Mouse (Mus musculus) frontal cortex, postnatal 10 days (tissue): ENCODE data around the gene Afmid.
"Not testable (repeated sequence)": the region's sequence is repeated elsewhere in the genome, so short reads cannot be mapped to it uniquely, and the experiment has no call there.

ENCODE experiments used
- DNase-seq, 2 experiments: peaks; one replicate each; pipeline ENCODE4 v3.0.0; 2022; ENCODE audit warnings: low spot score in 2 of 2, mixed read lengths in 1 of 2

Gene Afmid

DNA sequence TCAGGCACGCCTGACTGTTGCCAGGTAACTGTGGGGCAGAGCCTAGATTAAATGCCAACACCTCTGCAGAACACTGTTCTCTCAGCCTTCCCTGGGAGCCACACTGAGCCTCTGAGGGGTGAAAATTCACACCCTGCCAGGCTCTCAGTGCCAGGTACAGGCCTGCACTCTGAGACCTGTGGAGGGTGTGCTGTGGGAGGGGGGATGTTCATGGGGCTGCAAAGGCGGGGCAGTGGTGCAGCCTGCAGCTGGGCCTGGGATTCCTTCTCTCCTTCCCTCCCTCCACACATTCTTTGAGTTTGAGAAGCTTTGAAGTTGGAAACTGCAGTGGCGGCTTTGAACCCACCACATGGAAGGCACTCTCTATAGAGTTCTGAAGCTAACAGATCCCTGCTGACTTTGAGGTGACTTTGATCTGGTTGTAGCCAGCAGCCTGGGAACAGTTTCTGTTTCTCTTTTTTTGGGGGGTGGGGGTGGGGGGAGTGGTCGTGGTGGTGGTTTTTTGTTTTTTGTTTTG lies 31.6 kb upstream of the Afmid start:
- DNase-seq: no peak

DNA sequence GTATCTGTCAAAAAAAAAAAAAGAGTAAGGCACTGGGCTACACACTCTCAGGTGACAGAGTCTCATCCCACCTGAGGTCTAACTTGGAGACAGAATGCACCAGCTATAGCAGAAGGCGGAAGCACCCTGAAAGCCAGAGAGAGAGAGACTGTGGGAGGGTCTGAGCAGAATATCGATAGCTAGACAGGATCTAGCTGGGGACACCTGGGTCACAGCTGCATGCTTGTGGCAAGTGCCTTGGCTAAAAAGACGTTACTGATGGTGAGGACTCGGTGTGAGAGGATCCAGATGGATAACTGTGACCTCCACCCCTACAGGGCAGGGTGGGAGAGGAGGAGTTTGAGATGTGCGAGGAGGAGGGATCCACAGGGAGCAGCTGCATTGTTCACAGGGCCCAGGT lies 28.8 kb upstream of the Afmid start:
- DNase-seq: no peak

DNA sequence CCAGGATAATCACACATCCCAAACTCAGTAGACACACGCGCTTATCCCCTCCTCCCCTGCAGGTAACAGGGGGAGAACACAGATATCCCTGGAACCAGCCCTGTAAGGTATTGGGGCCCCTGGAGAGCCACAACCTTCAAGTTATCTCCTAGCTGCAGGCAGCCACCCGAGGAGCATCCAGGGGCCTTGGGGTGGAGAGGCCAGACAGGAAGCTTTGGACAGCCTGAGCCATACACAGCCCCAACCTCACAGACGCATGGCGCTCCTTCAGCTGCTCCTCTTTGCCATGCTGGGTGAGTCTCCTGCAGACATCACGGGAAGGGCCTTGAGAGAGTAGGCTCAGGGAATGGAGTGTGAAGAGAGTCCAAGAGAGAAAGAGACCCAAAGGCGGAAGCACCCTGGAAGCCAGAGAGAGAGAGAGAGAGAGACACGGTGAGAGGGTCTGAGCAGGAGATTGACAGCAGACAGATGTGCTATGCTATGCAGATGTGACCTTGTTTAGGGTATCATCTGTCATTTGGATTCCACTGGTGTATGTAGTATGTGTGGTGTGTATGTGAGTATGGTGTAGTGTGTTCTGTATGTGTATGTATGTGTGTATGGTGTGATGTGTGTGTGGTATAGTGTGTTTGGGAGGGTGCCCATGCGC lies 28.1 kb upstream of the Afmid start, which contains the start of gene 6030468B19Rik:
Gene 6030468B19Rik, plus strand, starts transcription at position 150 of the 649 bp plus-strand sequence.
- DNase-seq: no peak

DNA sequence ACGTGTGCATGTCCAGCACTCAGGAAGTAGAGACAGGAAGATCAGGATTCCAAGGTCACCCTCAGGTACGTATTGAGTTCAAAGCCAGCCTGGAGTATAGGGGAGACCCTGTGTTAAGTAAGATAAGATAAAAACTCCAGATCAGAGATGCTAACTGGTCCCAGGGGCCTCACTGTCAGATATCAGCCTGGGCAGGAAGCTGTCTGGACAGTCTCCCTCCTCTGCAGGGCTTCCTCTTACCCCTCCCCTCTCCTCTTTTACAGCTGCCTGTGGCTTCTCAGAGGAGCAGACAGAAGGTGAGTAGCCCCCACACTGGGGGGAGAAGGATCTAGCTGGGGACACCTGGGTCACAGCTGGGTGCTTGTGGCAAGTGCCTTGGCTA lies 27.6 kb upstream of the Afmid start:
- DNase-seq: no peak

DNA sequence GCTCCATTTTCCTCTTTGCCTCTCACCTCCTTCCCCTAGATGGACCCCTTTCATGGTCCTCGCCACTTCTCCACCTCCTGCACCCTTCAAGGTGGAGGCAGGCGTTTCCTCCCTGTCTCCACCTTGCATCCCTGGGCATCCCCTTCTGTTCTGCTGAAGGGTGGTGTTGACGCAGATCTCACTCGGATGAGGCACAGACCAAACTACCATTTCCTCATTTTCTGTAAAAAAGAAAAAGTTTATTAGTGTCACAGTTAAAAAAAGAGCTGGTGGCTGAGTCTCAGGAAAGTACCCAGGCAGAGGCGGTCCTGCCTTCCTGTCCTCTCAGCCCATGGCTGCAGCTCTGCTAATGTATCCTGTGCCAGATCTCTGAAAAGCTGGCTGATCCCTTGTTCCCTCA lies 26.6 kb upstream of the Afmid start:
- DNase-seq: no peak

DNA sequence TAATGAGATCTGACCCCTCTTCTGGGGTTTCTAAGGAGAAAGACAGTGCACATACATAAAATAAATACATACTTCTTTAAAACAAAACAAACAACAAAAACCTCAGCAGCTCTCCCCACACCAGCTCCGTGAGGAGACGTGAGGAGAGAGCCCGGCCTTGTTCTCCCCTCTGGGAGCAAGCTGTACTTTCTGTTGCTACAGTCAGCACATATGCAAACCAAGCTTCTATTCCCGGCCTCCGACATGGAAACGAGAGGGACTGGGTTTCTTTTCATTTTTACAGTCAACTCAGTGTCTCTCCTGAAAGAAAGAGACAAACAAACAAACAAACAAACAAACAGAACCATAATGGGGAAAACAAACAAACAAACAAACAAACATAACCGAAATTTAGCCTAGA lies 25.7 kb upstream of the Afmid start:
- DNase-seq: no peak

DNA sequence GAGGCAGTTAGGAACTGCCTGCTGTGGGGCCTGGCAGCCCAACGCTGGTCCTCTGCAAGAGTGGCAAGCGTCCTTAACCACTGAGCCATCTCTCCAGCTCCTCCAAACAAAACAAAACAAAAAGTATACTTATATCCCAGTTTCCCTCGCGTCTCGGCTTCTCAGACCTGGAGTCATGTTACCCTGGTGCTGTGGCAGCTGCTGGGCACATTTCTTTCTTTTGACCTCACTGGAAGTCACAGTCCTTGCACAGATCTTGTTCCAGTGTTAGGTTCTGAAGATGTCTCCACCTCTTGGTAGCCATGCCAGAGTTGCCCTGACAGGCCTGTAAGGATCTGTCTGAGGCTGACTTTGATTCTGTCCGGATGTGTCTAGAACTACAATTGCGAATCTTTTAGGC lies 24.1 kb upstream of the Afmid start:
- no peak for DNase-seq

DNA sequence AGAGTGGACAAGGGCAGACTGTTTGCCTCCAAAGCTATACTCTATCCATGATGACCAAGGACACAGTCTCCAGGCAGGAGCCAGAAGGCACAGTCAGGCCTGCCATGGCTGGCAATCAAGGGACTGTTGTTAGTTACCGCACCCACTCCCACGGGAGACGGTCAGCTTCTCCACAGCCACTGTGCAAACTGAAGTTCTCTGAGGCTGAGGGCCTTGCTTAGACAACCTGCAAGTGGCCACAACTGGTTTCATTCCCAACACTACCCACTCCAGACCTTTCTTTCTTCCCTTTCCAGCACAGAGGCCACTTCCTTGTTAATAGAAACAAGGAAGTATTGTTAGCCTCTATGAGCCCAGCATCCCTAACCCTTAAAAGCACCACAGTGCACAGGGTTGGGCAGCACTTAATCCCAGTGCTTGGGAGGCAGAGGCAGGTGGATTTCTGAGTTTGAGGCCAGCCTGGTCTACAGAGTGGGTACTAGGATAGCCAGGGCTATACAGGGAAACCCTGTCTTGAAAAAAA lies 22.5 kb upstream of the Afmid start:
- DNase-seq: no peak

DNA sequence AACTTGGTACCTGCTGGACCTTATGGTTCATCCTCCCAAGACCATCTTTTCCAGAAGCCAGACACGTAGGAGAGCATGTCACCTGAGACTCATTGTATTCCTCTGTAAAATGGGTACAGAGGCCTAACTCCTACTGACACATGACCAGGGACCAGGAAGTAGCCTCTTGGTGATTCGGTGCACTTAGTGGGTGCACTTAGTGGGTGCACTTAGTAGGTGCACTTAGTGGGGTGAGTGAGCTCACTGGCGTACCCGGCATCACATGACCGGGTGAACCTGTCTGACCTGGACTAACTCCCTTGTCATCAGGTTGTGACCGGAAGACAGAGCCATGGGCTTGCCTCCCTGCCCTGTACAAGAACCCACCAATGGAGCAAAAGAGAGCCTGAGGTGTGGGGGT lies 18.9 kb upstream of the Afmid start:
- DNase-seq: no peak

DNA sequence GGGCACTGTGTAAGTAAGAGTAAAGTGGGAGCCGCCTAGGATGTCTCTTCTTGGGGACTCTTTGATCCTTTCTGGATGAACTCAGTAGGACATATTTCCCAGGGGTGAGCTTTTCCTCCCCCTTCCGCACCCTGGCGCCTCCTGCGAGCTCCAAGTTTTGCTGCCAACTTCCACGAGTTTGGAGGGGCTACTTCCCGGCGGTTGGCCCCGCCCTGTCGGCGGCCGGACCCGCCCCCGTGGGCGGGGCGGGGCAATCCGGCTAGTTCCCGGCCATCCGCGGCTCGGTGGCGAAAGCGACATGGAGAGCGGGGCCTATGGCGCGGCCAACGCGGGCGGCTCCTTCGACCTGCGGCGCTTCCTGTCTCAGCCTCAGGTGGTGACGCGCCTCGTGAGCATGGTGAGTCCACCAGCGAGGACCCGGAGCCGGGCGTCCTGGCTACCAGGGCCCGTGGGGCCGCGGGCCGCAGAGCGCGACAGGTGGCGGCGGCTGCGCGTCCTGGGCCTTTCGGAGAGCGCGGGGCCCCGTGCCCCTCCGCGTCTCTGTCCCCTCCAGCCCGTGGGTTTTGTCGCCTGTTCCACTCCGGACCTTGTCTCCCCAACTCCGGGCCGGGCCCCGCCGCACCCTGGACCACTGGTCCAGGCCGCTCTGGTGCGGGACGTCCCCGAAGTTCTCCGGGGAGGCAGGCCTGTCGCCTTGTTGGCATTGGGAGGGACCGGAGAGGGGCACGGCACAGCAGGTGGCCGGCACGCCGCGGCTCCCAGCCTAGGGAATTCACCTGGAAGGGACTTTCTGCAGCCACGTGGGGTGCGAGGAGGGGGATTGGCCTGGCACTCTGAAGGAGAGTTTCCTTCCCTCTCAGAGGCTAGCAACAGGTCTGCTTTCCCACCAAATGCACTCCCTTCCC lies 16.1 kb upstream of the Afmid start, which contains the start of the genes Gm20708 and Syngr2:
Gene Gm20708, plus strand, starts transcription at position 262 of the 905 bp plus-strand sequence.
Gene Syngr2, plus strand, starts transcription at position 262 of the 905 bp plus-strand sequence.
- peak in 1 of 2 experiments; percentile 47 for DNase-seq

DNA sequence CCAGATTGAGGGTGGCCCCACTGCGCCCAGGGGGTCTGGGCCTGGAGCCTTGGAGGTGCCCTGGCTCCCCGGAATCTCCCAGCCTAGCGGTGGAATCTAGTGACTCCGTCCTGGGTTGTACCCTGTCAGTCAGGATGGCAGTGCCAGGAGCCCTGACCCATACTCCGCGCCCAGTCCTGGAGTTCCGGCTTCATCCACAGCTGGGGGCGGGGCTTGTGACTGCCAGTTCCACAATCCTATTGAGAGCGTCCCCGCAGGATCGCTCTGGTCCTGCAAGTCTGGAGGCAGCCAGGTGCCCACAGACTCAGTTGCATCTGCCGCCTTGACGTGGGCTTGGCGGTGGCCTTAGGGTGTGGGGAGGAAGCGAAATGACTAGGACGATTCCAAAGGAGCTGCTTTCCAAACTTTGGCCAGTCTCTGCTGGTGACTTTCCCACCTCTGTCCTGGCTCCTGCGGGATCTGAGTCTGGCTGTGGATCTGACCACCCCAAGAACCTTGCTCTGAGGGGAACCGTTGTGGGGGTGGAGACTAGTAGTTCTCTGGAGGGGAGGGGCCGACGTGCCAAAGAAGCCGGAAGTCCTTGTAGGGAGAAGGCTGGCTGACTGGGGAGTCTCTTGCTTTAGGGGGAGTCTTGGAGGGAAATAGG lies 15.2 kb upstream of the Afmid start:
- DNase-seq: peak; percentile 58 to 65

DNA sequence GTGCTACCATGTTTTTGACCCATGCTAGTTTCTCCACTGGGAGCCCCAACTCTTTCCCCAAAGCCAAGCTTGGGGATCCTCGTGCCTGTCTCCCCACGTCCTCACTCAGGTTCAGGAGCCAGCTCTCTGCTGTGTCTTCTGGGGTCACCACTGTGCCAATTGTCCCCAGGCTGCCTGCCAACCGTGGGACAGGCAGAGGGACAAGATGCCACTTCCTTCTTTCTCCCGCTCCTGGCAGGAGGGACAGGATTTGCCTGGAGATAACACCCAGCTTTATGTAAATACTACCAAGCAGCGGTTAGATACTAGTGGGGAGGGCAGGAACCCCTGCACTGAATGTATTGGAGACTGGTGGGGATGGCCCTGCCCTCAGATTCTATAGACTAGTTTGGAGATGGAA lies 11.9 kb upstream of the Afmid start:
- DNase-seq: no peak

DNA sequence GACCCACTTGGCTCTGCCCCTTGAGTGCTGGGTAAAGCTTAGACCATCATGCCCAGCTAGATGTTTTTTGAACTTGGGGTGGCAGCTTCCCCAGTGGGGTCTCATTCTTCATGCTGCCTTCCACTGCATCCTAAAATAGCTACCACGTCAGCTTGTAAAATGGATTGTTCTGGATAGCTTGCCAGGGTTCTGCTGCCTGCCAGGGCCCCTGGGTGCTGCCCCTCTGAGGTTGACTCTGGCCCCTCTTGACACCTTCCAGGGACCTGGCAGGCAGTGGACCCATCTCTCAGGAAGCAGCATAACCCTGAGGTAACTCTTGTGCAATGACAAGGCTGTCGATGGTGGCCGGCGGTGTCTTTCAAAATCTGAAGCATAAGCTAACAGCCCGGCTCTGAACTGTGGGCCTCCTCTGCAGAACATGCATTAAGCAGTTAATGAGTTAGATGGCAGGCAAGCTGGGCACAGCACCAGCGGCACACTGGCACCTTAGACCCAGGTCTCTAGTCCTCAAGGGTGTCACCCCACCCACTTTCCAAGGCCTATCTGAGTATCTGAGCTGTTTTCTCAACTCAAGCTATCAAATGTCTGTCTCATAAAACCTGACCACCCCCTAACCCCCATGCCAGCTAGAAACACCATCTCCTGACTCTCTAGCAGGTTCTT lies 10.9 kb upstream of the Afmid start:
- no peak for DNase-seq

DNA sequence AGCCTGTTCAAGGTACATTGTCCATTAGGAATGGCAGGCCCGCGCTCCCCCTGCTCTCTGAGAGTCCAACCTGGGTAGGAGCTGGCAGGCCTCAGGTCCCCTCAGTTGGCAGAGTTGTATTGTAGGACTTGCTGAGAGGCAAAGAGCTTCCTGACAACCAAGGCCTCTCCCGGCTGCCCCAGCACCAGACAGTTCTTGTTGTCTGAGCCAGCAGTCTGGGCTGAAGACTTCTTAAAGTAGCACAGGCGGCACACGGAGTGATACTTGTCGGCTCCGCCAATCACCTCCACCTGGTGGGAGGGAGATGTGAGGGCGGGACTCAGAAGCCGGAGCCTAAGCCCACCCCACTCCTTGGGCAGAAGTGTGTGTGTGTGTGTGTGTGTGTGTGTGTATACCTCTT lies 9.9 kb upstream of the Afmid start:
- DNase-seq: not testable (repeated sequence)

DNA sequence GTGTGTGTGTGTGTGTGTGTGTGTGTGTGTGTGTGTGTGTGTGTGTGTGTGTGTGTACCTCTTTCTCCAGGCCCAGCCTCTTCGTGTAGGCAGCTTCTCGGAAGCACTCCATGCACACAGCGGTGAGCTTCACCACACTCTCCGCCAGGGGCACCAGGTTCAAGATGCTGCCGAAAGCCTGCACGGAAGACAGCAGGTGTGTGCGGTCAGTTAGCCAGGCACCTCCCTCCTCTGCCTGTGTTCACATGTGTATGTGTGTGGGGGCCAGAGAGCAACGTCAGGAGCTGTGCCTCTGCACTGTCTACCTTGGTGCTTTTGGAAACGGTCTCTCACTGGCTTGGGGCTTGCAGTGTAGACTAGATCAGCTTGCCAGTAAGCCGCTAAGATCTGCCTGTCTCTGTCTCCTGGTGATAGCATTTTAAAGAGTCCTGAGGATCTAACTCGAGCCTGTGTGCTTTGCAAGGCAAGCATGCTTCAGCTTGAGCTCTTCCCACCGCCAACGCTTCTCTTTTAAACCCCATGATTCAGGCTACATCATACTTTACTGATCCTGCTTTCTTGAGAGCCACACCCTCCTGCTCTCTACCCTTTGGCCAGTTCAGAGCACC lies 9.2 kb upstream of the Afmid start:
- no peak for DNase-seq

DNA sequence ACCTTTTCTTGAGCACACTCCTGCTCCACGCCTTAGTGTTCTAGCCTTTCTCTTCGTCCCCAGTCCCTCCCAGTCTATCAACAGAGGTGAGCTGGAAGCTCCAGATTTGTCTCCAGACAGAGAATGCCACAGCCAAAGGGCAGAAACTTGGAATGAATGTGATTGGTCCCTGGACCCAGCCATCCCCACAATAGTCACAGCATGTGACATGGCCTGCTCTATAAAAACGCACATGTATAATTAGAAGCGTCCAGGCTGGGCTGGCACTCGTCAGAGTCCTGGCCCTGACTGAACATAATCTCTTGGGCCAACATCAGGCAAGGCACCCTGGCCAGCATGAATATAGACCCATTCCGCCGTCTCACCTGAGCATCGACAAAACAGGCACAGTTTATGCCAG lies 6.6 kb upstream of the Afmid start:
- DNase-seq: no peak

DNA sequence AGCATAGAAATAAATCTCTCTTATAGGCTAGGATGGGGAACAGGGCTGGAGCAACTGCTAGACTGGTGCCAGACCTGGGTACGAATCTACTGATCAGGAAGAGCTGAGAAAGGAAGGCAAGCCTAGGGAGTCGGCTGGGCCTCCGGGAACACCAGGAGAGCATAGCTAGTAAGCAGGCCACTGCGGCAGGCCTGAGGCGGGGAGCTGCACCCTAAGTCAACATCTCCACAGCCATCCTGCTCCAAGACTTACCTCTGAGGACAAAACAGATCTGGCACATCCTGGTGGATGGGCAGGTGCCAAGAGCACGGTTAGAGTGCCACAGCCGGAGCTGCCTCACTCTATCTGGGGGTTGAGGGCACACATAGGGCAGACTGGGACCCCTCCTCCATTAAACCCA lies 5.6 kb upstream of the Afmid start:
- no peak for DNase-seq

DNA sequence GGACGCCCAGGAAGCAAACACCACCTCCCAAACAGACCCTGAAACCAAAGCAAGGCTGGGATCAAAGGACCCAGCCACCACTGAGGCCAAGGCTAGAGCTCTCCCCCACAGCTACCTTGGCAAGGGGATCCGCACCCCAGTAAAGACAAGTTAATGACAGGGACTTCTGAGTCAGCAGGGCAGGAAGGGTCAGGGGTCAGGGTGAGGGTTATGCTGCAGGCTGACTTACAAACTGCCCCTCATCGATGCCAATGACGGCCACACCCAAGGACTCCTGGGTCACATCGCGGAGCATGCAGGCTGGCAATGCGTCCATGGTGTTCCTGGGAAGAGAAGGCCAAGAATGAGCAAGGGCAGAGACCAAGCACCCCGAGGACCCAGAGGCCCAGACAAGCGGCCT lies 3.9 kb upstream of the Afmid start:
- no peak for DNase-seq

DNA sequence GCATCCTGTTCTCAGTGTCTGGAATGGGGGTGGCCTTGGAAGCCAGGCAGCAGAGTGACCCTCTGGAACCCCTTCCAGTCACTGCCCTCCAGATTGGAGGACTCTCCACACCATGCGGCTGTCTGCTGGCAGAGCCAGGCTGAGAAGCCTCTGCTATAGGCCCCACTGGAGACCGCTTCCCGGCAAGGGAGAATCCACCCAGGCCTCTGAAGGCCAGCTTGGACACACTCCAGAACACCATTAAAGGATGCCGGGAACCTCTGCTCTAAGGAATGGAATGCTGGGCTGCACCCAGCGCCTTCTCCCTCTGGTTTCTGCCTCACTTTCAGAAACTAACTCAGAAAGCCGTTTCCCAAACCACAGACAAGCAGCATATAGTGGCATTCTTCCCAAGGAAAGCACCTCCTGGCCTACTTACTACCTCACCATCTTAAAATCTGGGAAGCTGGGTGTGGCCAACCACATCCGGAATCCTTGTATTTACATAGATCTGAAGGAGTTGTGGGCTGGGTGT lies 2.9 kb upstream of the Afmid start:
- no peak for DNase-seq

DNA sequence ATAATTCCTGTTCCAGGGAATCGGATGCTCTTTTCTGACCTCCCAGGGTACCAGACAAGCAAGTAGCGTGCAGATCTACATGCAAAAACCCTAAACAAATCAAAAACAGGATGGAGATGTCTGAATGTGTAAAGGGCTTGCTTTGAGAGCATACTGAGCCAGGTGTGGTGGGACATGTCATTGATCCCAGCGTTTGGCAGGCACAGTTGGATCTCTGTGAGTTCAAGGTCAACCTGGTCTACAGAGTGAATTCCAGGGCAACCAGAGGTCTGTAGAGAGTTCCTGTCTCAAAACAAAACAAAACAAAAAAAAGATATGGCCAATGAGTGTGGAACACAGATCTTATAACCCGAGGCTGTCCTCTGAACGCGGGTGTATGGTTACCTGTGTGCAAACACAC lies 2.3 kb upstream of the Afmid start:
- DNase-seq: no peak
